Comparison of ENCODE assay signal across 27 mouse cellular contexts in genomic region chr2:31043856-31044255, GRCm38 (mm10).
DNase-seq lines count a peak whose midpoint lies in the region; ATAC-seq and TF ChIP-seq lines count a peak whose summit lies in the region.
"Had no signal": no experiment of that assay in that cellular context is flagged by ENCODE, and none has a peak within 500 bp of the region (broad histone marks: within the 10 kb centered on the region; RNA-seq: fewer than 3 reads in every experiment).

No protein-coding gene starts in this region.

- no peak for TF ChIP-seq EP300 in stomach, postnatal 0 days (optimal IDR thresholded peaks at IDR 0.05)

- H3K4me2 ChIP-seq in kidney, postnatal 0 days (ENCODE audit: low read length), result no peak overlapping the region
- no peak overlapping the region for H3K4me2 ChIP-seq in stomach, embryonic 15.5 days
- no peak overlapping the region for H3K4me2 ChIP-seq in stomach, postnatal 0 days (replicated peaks; ENCODE audit: low read depth)
- H3K4me2 ChIP-seq: embryonic facial prominence, embryonic 13.5 days; forebrain, embryonic 12.5 days; forebrain, embryonic 15.5 days; heart, embryonic 12.5 days; heart, embryonic 15.5 days; hindbrain, embryonic 13.5 days had no signal

- H3K36me3 ChIP-seq in kidney, adult 2 months (ENCODE audit: control insufficient read depth, insufficient read depth, low read length), result no peaks in the 10 kb centered on the region
- peaks cover 13% of the 10 kb centered on the region; the same call in 1 of the 2 replicates for H3K36me3 ChIP-seq in kidney, postnatal 0 days (ENCODE audit: insufficient read depth, low read length)
- H3K36me3 ChIP-seq in stomach, embryonic 15.5 days, result peaks cover 9% of the 10 kb centered on the region
- peaks cover 14% of the 10 kb centered on the region for H3K36me3 ChIP-seq in stomach, postnatal 0 days (ENCODE audit: control insufficient read depth, insufficient read depth, low read length)

- no peak for TF ChIP-seq CTCF in kidney, adult 2 months (conservative IDR thresholded peaks at IDR 0.05; ENCODE audit: insufficient read depth, insufficient read length, low read depth, low read length)
- no peak for TF ChIP-seq CTCF in kidney, postnatal 0 days (IDR thresholded peaks at IDR 0.05; ENCODE audit: low read depth)
- TF ChIP-seq CTCF in stomach, postnatal 0 days (IDR thresholded peaks at IDR 0.05; ENCODE audit: low read depth), result no peak

- H3K9ac ChIP-seq in kidney, postnatal 0 days (ENCODE audit: low read depth, low read length), result no peak overlapping the region
- H3K9ac ChIP-seq in stomach, embryonic 15.5 days, result no peak overlapping the region
- no peak overlapping the region for H3K9ac ChIP-seq in stomach, postnatal 0 days (ENCODE audit: low read length)
- H3K9ac ChIP-seq: embryonic facial prominence, embryonic 13.5 days; forebrain, embryonic 12.5 days; forebrain, embryonic 15.5 days; heart, embryonic 12.5 days; heart, embryonic 15.5 days; hindbrain, embryonic 13.5 days had no signal

- H3K27ac ChIP-seq in kidney, adult 2 months (ENCODE audit: insufficient read depth, low read depth, low read length), result peak overlapping the region; percentile 46; the same call in 1 of the 2 replicates
- no peak overlapping the region for H3K27ac ChIP-seq in kidney, postnatal 0 days
- peak overlapping the region; percentile 78; the same call in 1 of the 2 replicates for H3K27ac ChIP-seq in stomach, embryonic 15.5 days
- H3K27ac ChIP-seq in stomach, postnatal 0 days (replicated peaks), result no peak overlapping the region
- H3K27ac ChIP-seq: embryonic facial prominence, embryonic 10.5 days; embryonic facial prominence, embryonic 13.5 days; forebrain, embryonic 12.5 days; forebrain, embryonic 15.5 days; heart, embryonic 15.5 days; hindbrain, embryonic 10.5 days; hindbrain, embryonic 13.5 days had no signal

- 63% methylated on average over 1 of the region's 1 CpGs for WGBS in kidney, adult 2 months
- WGBS in kidney, postnatal 0 days, result 91% methylated on average over 1 of the region's 1 CpGs
- 95% methylated on average over 1 of the region's 1 CpGs for WGBS in stomach, embryonic 15.5 days
- 95% methylated on average over 1 of the region's 1 CpGs for WGBS in stomach, postnatal 0 days

- H3K4me3 ChIP-seq in kidney, adult 2 months (ENCODE audit: insufficient read depth, low read depth, low read length), result no peak overlapping the region
- no peak overlapping the region for H3K4me3 ChIP-seq in kidney, postnatal 0 days (replicated peaks; ENCODE audit: low read depth, low read length)
- H3K4me3 ChIP-seq in stomach, embryonic 15.5 days (replicated peaks), result no peak overlapping the region
- no peak overlapping the region for H3K4me3 ChIP-seq in stomach, postnatal 0 days (ENCODE audit: low read depth, low read length)
- H3K4me3 ChIP-seq: embryonic facial prominence, embryonic 10.5 days; embryonic facial prominence, embryonic 13.5 days; erythroblast, embryonic 14.5 days; forebrain, embryonic 12.5 days; forebrain, embryonic 15.5 days; heart, embryonic 12.5 days; heart, embryonic 15.5 days; hindbrain, embryonic 10.5 days; hindbrain, embryonic 13.5 days had no signal

- TF ChIP-seq POLR2A in kidney, adult 2 months (IDR thresholded peaks at IDR 0.05; ENCODE audit: low read depth, low read length), result no peak

- peak; percentile 79 for DNase-seq in kidney, adult 2 months
- no peak for DNase-seq in kidney, postnatal 4 days
- no peak for DNase-seq in kidney, postnatal 0 days (ENCODE audit: low spot score)
- DNase-seq in kidney, adult 18-20 months, result no peak
- no peak for DNase-seq in stomach, postnatal 0 days (ENCODE audit: low spot score)
- DNase-seq: adrenal gland, adult 8-10 months; adrenal gland, postnatal 25 days; cerebellum, adult 11-12 months; cerebellum, adult 8-10 months; cerebellum, postnatal 10 days; cerebellum, postnatal 36 days; embryo, embryonic 11 days; gastrocnemius, postnatal 25 days; heart, adult 18-20 months; heart, postnatal 10 days; heart, postnatal 36 days had no signal

- peak; percentile 71 for ATAC-seq in kidney, postnatal 0 days (replicated peaks; ENCODE audit: low FRiP score, low read depth)
- no peak for ATAC-seq in stomach, embryonic 15.5 days (ENCODE audit: insufficient read depth, low FRiP score, low read depth)
- no peak for ATAC-seq in stomach, postnatal 0 days (ENCODE audit: low FRiP score, low TSS enrichment)
- ATAC-seq: activated CD4-positive, CD25-positive, alpha-beta regulatory T cell, adult 4 months; forebrain, embryonic 15.5 days had no signal

- no peaks in the 10 kb centered on the region for H3K27me3 ChIP-seq in kidney, adult 2 months (replicated peaks; ENCODE audit: control insufficient read depth, insufficient read depth, low read length)
- H3K27me3 ChIP-seq in kidney, postnatal 0 days (ENCODE audit: insufficient read depth, low read length), result no peaks in the 10 kb centered on the region
- no peaks in the 10 kb centered on the region for H3K27me3 ChIP-seq in stomach, embryonic 15.5 days (replicated peaks)
- H3K27me3 ChIP-seq in stomach, postnatal 0 days (ENCODE audit: control insufficient read depth, insufficient read depth, low read length), result no peaks in the 10 kb centered on the region
- H3K27me3 ChIP-seq: embryonic facial prominence, embryonic 13.5 days; forebrain, embryonic 12.5 days; forebrain, embryonic 15.5 days; heart, embryonic 12.5 days; heart, embryonic 15.5 days; hindbrain, embryonic 13.5 days had no signal

- H3K4me1 ChIP-seq in kidney, adult 2 months (ENCODE audit: control insufficient read depth, insufficient read depth, low read length), result peaks cover 6% of the 10 kb centered on the region; the same call in 1 of the 2 replicates
- no peaks in the 10 kb centered on the region for H3K4me1 ChIP-seq in kidney, postnatal 0 days (replicated peaks; ENCODE audit: insufficient read depth, low read length)
- H3K4me1 ChIP-seq in stomach, embryonic 15.5 days, result 0 out of 2 replicates have a peak, but pooled peaks cover 6% of the 10 kb centered on the region
- no peaks in the 10 kb centered on the region for H3K4me1 ChIP-seq in stomach, postnatal 0 days (replicated peaks; ENCODE audit: control insufficient read depth, insufficient read depth)
- H3K4me1 ChIP-seq: embryonic facial prominence, embryonic 10.5 days; embryonic facial prominence, embryonic 13.5 days; forebrain, embryonic 12.5 days; forebrain, embryonic 15.5 days; heart, embryonic 12.5 days; heart, embryonic 15.5 days; hindbrain, embryonic 10.5 days; hindbrain, embryonic 13.5 days had no signal

- H3K9me3 ChIP-seq in kidney, postnatal 0 days (replicated peaks; ENCODE audit: low read length), result no peaks in the 10 kb centered on the region
- H3K9me3 ChIP-seq in stomach, embryonic 15.5 days, result no peaks in the 10 kb centered on the region
- H3K9me3 ChIP-seq in stomach, postnatal 0 days (ENCODE audit: control insufficient read depth, low read length), result no peaks in the 10 kb centered on the region
- H3K9me3 ChIP-seq: embryonic facial prominence, embryonic 10.5 days; forebrain, embryonic 12.5 days; forebrain, embryonic 15.5 days; heart, embryonic 15.5 days; hindbrain, embryonic 13.5 days had no signal

Comparison
In these comparisons a context has a peak if more than half of its experiments do, and no peak if none do; other contexts are left out.
1. H3K27ac ChIP-seq: peak in kidney, adult 2 months (single experiment) and stomach, embryonic 15.5 days (single experiment); none in kidney, postnatal 0 days (single experiment) and stomach, postnatal 0 days (single experiment).